Mouse (Mus musculus) limb, embryonic 12.5 days (tissue): ENCODE results near the gene Slc20a1. TPM values are rescaled to one million over a fixed set of nuclear protein-coding genes. Genes with fewer than 3 reads are reported as not detected.
A peak's percentile ranks its signal among the peaks of the same experiment; 100 is the strongest.

Experiments
- ATAC-seq: fragments of 200-750 bp; cut with Nextera tagmentation; 2 replicates; pipeline ENCODE4 v1.8.0; 2017; ENCODE audit warnings: low read depth, moderate TSS enrichment; ENCODE audit not compliant: insufficient number of reproducible peaks, insufficient read depth, low FRiP score, low TSS enrichment
- H3K27ac ChIP-seq: fragments of 300-500 bp; sonication (generic); 2 replicates; pipeline ENCODE4 v1.5.1; 2016; ENCODE audit warnings: mild to moderate bottlenecking, moderate library complexity
- H3K27me3 ChIP-seq: fragments of 300-500 bp; sonication (generic); 2 replicates; pipeline ENCODE4 v1.6.1; 2016; ENCODE audit warnings: mild to moderate bottlenecking, moderate library complexity
- H3K36me3 ChIP-seq: fragments of 300-500 bp; sonication (generic); 2 replicates; pipeline ENCODE4 v1.6.1; 2016; ENCODE audit warnings: mild to moderate bottlenecking, moderate library complexity
- H3K4me1 ChIP-seq: fragments of 300-500 bp; sonication (generic); replicated peaks from 2 replicates; pipeline ENCODE4 v1.6.1; 2016
- H3K4me2 ChIP-seq: fragments of 300-500 bp; sonication (generic); 2 replicates; pipeline ENCODE4 v1.6.1; 2016; ENCODE audit warnings: mild to moderate bottlenecking, moderate library complexity
- H3K4me3 ChIP-seq: fragments of 300-500 bp; sonication (generic); replicated peaks from 2 replicates; pipeline ENCODE4 v1.5.1; 2016; ENCODE audit warnings: mild to moderate bottlenecking
- H3K9ac ChIP-seq: fragments of 300-500 bp; sonication (generic); replicated peaks from 2 replicates; pipeline ENCODE4 v1.6.1; 2016; ENCODE audit warnings: mild to moderate bottlenecking, moderate library complexity
- H3K9me3 ChIP-seq: fragments of 300-500 bp; sonication (generic); 2 replicates; pipeline ENCODE4 v1.6.1; 2016; ENCODE audit warnings: mild to moderate bottlenecking, moderate library complexity
- WGBS: fragments of 180-500 bp; shearing (Covaris S2); methylation state at CpG from one replicate; pipeline ENCODE4 v1.1.7; 2016; 5-methylcytosine and 5-hydroxymethylcytosine counted together
- polyA plus RNA-seq: library from polyadenylated mRNA; unstranded; fragments of >200 nt; fragmentation: Nextera tagmentation; extraction: Ambion mirVana; gene quantifications from 2 replicates; pipeline ENCODE4 v1.2.1, GENCODE M21; 2016

The Slc20a1 gene
- polyA plus RNA-seq, 1 experiment from 2014 or later = 43.9 TPM

DNA sequence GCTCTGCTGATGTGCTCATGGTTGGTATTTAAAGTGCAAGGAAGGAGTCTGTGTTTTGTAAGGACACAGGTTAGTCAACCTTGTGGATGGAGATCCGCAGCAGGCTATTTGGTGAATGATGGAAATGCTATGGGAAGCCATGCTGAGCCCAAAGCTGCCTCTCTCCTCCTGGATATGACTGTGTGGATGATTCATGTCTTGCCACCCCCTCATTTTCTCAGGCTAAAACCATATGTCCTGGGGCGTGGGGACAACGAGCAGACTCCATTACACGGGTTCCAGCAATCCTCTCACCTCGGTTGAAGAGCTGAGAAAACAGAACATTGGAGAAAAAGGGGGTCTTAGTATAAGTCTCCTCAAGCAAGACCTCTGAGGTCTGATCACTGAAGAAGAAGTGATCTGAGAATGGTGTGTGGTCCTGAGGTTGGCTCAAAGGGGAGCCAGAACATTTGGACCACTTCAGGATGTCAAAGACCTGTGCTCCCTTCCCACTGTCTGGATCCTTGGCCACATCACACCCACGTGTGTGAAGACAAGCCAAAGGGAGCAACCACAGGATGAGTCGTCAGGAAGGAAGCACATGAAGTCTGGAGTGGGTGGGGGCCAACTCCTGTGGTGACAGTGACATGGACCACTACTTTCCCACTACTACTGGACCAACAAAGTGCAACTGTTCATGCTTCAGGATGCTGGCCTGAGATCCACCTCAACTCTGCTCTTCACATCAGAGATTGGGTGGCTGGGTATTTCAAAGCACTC, 6.0 kb upstream of the Slc20a1 start:
- Histone ChIP-seq H3K4me3 (no peak overlapping the region), H3K36me3 (no peaks in the 10 kb centered on the region), H3K27ac (no peak overlapping the region), H3K4me2 (no peak overlapping the region), H3K27me3 (no peaks in the 10 kb centered on the region), H3K9ac (no peak overlapping the region), H3K9me3 (peaks cover 3% of the 10 kb centered on the region; the same call in 1 of the 2 replicates), H3K4me1 (peaks cover 6% of the 10 kb centered on the region; the same call in 1 of the 2 replicates)
- 86% methylated on average over 7 of the region's 7 CpGs for WGBS
- ATAC-seq = no peak

DNA sequence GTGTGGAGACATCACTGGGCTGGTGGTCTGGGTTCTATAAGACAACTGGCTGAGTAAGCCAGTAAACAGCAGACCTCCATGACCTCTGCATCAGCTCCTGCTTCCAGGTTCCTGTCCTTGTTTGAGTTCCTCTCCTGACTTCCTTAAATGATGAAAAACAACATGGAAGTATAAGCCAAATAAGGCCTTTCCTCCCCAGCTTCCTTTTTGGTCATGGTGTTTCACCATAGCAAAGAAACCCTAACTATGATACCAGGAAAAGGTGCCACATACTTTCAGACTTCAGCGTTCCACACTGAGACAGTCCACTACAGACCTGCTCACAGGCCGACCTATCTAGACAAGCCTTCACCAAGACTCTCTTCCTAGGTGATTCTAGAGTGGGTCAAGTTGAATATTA, 2.2 kb upstream of the Slc20a1 start:
- Histone ChIP-seq H3K4me2 (no peak overlapping the region), H3K4me1 (peaks cover 20% of the 10 kb centered on the region), H3K9me3 (no peaks in the 10 kb centered on the region), H3K9ac (no peak overlapping the region), H3K4me3 (no peak overlapping the region), H3K27me3 (no peaks in the 10 kb centered on the region), H3K27ac (no peak overlapping the region), H3K36me3 (peaks cover 8% of the 10 kb centered on the region; the same call in 1 of the 2 replicates)
- ATAC-seq = no peak
- 87% methylated on average over 2 of the region's 2 CpGs for WGBS

DNA sequence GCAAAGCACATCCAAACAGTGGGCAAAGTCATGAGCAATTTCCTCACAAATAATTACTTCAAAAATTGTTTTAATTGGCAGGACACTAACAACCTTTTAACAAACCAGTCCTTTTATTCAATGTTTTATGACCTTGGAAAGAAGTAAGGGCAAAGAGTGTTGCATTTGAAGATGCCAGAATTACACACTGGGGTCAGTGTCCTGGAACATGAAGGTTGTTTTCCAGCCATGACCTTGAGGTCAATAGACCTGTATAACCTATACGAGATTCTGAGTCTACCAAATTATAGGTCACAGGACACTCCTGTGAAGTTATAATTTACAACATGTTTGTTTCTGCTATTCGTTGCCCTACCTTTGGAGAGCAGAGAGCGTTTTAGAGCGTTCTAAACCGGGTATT, 1.4 kb upstream of the Slc20a1 start:
- 26% methylated on average over 5 of the region's 5 CpGs for WGBS
- H3K4me1 ChIP-seq = peaks cover 21% of the 10 kb centered on the region
- H3K9me3 ChIP-seq = no peaks in the 10 kb centered on the region
- no peak for ATAC-seq
- H3K4me3 ChIP-seq = peak overlapping the region; percentile 81; the same call in 1 of the 2 replicates
- H3K9ac ChIP-seq = no peak overlapping the region
- peak overlapping the region; percentile 81 for H3K4me2 ChIP-seq
- peaks cover 17% of the 10 kb centered on the region for H3K36me3 ChIP-seq
- no peaks in the 10 kb centered on the region for H3K27me3 ChIP-seq
- no peak overlapping the region for H3K27ac ChIP-seq

DNA sequence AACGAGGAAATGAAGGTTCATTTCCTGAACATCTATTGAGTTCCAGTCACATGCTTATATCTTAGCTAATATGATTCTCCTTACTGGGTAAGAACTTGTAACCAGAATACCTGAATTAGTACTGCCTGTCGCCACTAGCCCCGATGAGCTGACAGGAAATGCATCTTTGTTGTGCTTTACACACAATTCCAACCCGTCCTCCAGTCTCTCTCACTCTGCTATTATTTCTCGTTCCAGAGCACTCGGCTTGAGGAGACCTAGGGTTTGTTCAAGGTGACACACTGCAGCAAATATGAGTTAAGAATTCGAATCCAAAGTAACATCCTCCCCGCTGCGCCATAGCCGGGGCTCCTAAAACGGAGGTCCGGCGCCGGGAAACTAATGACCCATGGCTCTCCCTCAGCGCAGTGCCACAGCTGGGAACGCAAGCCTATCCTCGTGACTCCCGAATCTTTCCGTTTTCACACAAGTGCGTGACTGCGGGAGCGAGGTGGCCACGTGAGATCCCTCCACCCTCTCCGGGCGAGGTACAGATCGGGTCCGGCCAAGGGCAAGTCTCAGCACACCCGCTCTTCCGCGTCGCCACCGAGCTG, 625 bp upstream of the Slc20a1 start:
- Histone ChIP-seq H3K9me3 (no peaks in the 10 kb centered on the region), H3K4me3 (peak overlapping the region; percentile 81), H3K27me3 (no peaks in the 10 kb centered on the region), H3K4me2 (peak overlapping the region; percentile 81), H3K36me3 (peaks cover 24% of the 10 kb centered on the region), H3K4me1 (peaks cover 21% of the 10 kb centered on the region), H3K27ac (peak overlapping the region; percentile 56), H3K9ac (peak overlapping the region; percentile 76)
- ATAC-seq = no peak
- 1% methylated on average over 32 of the region's 32 CpGs for WGBS

DNA sequence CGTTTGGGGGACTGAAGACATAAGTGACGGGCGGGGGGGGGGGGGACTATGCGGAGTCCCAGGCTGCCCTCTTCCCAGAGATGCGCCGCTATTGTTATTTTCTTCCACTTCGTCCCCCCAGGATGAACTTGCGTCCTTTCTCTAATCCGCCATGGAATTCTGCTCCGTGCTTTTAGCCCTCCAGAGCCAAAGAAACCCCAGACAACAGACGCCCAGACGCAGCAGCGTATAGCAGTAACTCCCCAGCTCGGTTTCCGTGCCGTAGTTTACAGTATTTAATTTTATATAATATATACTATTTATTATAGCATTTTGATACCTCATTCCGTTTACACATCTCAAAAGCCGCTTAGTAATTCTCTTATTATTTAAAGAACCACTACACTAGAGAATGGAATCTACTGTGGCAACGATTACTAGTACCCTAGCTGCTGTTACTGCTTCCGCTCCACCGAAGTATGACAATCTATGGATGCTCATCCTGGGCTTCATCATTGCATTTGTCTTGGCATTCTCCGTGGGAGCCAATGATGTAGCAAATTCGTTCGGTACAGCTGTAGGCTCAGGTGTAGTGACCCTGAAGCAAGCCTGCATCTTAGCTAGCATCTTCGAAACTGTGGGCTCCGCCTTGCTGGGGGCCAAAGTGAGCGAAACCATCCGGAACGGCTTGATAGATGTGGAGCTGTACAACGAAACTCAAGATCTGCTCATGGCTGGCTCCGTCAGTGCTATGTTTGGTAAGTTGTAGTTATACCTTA, 943 bp downstream of the Slc20a1 start:
- WGBS = 25% methylated on average over 31 of the region's 31 CpGs
- Histone ChIP-seq H3K4me3 (peak overlapping the region; percentile 81), H3K27me3 (no peaks in the 10 kb centered on the region), H3K4me2 (peak overlapping the region; percentile 81), H3K9ac (peak overlapping the region; percentile 90), H3K27ac (peak overlapping the region; percentile 89), H3K36me3 (peaks cover 40% of the 10 kb centered on the region), H3K4me1 (peaks cover 21% of the 10 kb centered on the region), H3K9me3 (no peaks in the 10 kb centered on the region)
- no peak for ATAC-seq

DNA sequence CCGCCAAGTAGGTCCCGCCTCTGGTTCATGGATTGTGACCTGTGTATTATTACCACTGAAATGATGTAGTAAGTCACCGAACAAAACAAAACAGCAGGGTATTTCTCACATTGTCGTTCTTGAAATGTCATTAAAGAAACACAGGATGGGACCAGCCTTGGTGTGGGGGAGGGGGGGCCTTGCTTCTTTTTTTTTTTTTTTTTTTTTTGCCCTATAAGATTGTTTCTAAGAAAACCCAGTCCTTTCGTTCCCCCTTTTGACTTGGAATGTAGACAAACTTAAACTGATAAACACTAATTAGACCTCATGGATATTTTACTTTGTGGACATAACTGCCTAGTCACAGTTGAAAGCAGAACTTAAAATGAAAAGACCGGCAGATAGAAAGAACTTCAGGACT, 6.4 kb downstream of the Slc20a1 start:
- Histone ChIP-seq H3K4me3 (no peak overlapping the region), H3K36me3 (peaks cover 94% of the 10 kb centered on the region), H3K9ac (no peak overlapping the region), H3K9me3 (no peaks in the 10 kb centered on the region), H3K27ac (no peak overlapping the region), H3K27me3 (no peaks in the 10 kb centered on the region), H3K4me2 (no peak overlapping the region), H3K4me1 (peaks cover 11% of the 10 kb centered on the region; the same call in 1 of the 2 replicates)
- no peak for ATAC-seq
- 85% methylated on average over 6 of the region's 6 CpGs for WGBS

DNA sequence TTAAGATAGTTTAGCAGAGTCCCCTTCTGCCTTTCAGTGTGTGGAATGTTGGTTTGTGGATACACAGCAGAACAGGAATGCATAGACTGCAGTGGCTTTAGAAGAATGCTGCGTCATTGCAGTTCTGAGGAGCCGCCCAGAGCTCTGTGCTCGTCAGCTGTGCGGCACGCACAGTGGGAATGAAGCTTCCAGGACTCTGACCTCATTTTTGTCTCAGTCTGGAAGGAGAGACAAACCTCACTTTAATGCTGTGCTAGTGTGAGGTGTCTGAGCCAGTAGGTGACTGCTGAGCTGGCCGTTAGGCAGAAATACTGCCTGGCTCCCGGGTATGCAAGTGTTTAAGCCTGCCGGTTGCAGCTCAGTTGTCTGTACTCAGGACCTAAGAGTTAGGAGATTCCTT, 8.3 kb downstream of the Slc20a1 start:
- no peak overlapping the region for H3K9ac ChIP-seq
- no peaks in the 10 kb centered on the region for H3K4me1 ChIP-seq
- peaks cover 99% of the 10 kb centered on the region for H3K36me3 ChIP-seq
- no peaks in the 10 kb centered on the region for H3K9me3 ChIP-seq
- no peak overlapping the region for H3K4me2 ChIP-seq
- no peak overlapping the region for H3K27ac ChIP-seq
- no peaks in the 10 kb centered on the region for H3K27me3 ChIP-seq
- WGBS = 83% methylated on average over 8 of the region's 8 CpGs
- no peak overlapping the region for H3K4me3 ChIP-seq
- no peak for ATAC-seq

DNA sequence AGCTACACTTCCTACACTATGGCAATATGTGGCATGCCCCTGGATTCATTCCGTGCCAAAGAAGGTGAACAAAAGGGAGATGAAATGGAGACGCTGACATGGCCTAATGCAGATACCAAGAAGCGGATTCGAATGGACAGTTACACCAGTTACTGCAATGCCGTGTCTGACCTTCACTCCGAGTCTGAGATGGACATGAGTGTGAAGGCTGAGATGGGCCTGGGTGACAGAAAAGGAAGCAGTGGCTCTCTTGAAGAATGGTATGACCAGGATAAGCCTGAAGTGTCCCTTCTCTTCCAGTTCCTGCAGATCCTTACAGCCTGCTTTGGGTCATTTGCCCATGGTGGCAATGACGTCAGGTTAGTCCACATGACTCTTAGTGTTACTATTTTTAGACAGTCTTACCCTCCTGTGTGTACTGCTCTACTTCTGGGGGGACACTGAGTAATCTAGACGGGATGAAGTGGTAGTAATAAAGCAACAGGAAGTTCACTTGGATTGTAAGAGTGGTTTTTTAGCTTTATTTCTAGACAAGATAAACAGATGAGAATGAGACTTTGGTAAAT, 9.7 kb downstream of the Slc20a1 start:
- H3K4me3 ChIP-seq = no peak overlapping the region
- no peaks in the 10 kb centered on the region for H3K27me3 ChIP-seq
- H3K9ac ChIP-seq = no peak overlapping the region
- no peaks in the 10 kb centered on the region for H3K9me3 ChIP-seq
- no peaks in the 10 kb centered on the region for H3K4me1 ChIP-seq
- no peak overlapping the region for H3K4me2 ChIP-seq
- ATAC-seq = no peak
- H3K27ac ChIP-seq = no peak overlapping the region
- WGBS = 96% methylated on average over 8 of the region's 8 CpGs
- H3K36me3 ChIP-seq = peaks cover 89% of the 10 kb centered on the region

DNA sequence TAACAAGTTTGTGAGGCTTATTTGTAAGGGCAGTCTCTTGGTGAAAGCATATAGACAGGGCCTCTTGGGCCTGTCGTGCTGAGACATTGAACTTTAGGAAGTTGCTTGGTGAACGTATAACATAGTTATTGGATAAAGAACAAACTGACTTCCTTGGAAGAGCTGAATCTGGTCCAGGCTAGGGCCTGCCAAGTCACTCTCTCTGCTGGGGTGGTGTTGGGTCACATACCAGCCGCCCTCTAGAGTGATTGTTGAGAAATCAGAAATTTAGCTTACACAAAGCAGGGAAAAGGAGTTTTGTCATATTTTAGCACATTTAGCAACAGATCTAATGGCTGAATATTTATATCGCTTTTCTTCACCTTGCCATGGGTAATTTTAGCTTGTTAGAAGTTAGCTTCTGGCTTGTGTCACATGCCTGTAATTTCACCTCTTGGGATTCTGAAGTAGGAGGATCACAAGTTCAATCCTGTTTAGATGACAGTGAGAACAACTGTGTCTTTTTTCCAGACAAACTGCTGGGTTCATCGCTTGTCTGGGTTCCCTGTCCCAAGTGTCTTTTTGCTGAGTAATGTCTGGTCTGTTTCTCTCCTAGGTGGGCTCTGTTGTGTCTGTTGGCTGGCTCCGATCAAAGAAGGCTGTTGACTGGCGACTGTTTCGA, 11.7 kb downstream of the Slc20a1 start:
- Histone ChIP-seq H3K27ac (no peak overlapping the region), H3K4me2 (no peak overlapping the region), H3K27me3 (no peaks in the 10 kb centered on the region), H3K36me3 (peaks cover 70% of the 10 kb centered on the region), H3K9me3 (no peaks in the 10 kb centered on the region), H3K9ac (no peak overlapping the region), H3K4me3 (no peak overlapping the region), H3K4me1 (no peaks in the 10 kb centered on the region)
- ATAC-seq = no peak
- WGBS = 88% methylated on average over 8 of the region's 8 CpGs

DNA sequence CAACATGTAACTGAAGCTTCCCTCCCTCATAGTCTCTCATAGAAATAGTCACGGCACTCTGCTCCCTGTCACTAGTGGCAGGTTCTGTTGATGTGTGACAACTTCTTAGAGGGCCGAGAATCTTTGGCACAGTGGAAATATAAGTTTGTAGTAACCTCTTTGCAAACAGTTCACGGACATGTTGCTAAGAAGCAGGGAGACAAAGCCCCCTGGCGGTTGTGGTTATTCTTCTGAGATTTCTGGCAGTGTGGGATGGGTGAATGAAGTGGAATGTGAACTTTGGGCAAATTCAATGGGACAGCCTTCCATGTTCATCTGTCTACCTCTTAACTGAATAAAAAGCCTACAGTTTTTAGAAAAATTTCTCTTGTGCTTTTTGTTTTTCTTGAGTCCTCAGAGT, 12.7 kb downstream of the Slc20a1 start:
- H3K9ac ChIP-seq = no peak overlapping the region
- H3K36me3 ChIP-seq = peaks cover 59% of the 10 kb centered on the region
- no peak overlapping the region for H3K4me3 ChIP-seq
- no peaks in the 10 kb centered on the region for H3K9me3 ChIP-seq
- no peak overlapping the region for H3K27ac ChIP-seq
- no peak overlapping the region for H3K4me2 ChIP-seq
- H3K27me3 ChIP-seq = no peaks in the 10 kb centered on the region
- ATAC-seq = no peak
- H3K4me1 ChIP-seq = no peaks in the 10 kb centered on the region
- 88% methylated on average over 4 of the region's 4 CpGs for WGBS

DNA sequence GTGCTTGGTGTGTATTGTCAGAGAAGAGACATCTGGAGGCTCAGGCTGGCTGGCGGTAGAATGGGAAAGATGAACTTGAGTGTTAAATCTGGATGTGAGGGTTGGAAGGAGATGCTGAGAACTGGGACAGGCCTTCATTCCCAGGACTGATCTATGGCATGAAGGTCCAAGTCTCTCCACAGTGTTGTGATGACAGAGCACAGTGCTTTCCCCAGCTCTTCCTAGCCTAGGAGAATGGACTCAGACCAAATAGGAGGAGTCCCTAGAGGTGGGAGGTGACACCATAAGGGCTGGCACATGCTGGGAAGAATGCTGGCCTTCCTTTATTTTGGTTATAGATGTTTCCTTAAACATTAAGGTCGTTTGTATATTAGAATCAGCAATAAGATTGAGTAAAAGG, 13.4 kb downstream of the Slc20a1 start:
- Histone ChIP-seq H3K4me3 (no peak overlapping the region), H3K9ac (no peak overlapping the region), H3K36me3 (peaks cover 52% of the 10 kb centered on the region), H3K27me3 (no peaks in the 10 kb centered on the region), H3K27ac (no peak overlapping the region), H3K9me3 (no peaks in the 10 kb centered on the region), H3K4me1 (no peaks in the 10 kb centered on the region), H3K4me2 (no peak overlapping the region)
- ATAC-seq = no peak
- WGBS = 72% methylated on average over 2 of the region's 2 CpGs
